Mouse (Mus musculus): ENCODE results near the gene Ldlrap1.
A peak's percentile ranks its signal among the peaks of the same experiment; 100 is the strongest.

- TF ChIP-seq CTCF (IDR thresholded peaks at IDR 0.05; ENCODE audit: low read depth) (peak; percentile 95), EP300 (IDR thresholded peaks at IDR 0.05; ENCODE audit: low read depth) (no peak)
Observed at GRCm38 (mm10) chr4:134799272-134799671, 31.4 kb upstream of the Ldlrap1 start.

All from heart, postnatal 0 days (tissue).